Mouse (Mus musculus) embryonic facial prominence, embryonic 12.5 days (tissue): ENCODE results near the gene Klk11. TPM values are rescaled to one million over a fixed set of nuclear protein-coding genes. Genes with fewer than 3 reads are reported as not detected.

ENCODE experiments used
- ATAC-seq: fragments of 200-750 bp; cut with Nextera tagmentation; 2 replicates; pipeline ENCODE4 v1.8.0; 2017; ENCODE audit not compliant: insufficient number of reproducible peaks, insufficient read depth, low FRiP score, low TSS enrichment
- H3K27ac ChIP-seq: fragments of 300-500 bp; sonication (generic); 2 replicates; pipeline ENCODE4 v1.5.1; 2016; ENCODE audit warnings: mild to moderate bottlenecking
- H3K27me3 ChIP-seq: fragments of 300-500 bp; sonication (generic); 2 replicates; pipeline ENCODE4 v1.6.1; 2016; ENCODE audit warnings: mild to moderate bottlenecking, moderate library complexity
- H3K36me3 ChIP-seq: fragments of 300-500 bp; sonication (generic); 2 replicates; pipeline ENCODE4 v1.6.1; 2016; ENCODE audit warnings: mild to moderate bottlenecking
- H3K4me1 ChIP-seq: fragments of 300-500 bp; sonication (generic); 2 replicates; pipeline ENCODE4 v1.6.1; 2016
- H3K4me2 ChIP-seq: fragments of 300-500 bp; sonication (generic); replicated peaks from 2 replicates; pipeline ENCODE4 v1.6.1; 2016; ENCODE audit warnings: mild to moderate bottlenecking, moderate library complexity
- H3K4me3 ChIP-seq: fragments of 300-500 bp; sonication (generic); 2 replicates; pipeline ENCODE4 v1.5.1; 2016; ENCODE audit warnings: mild to moderate bottlenecking
- H3K9ac ChIP-seq: fragments of 300-500 bp; sonication (generic); 2 replicates; pipeline ENCODE4 v1.6.1; 2016; ENCODE audit warnings: mild to moderate bottlenecking, moderate library complexity
- H3K9me3 ChIP-seq: fragments of 300-500 bp; sonication (generic); 2 replicates; pipeline ENCODE4 v1.6.1; 2016; ENCODE audit warnings: mild to moderate bottlenecking, moderate library complexity
- WGBS: fragments of 180-500 bp; shearing (Covaris S2); methylation state at CpG from one replicate; pipeline ENCODE4 v1.1.7; 2016; 5-methylcytosine and 5-hydroxymethylcytosine counted together
- polyA plus RNA-seq: library from polyadenylated mRNA; unstranded; fragments of >200 nt; fragmentation: Nextera tagmentation; extraction: Ambion mirVana; gene quantifications from 2 replicates; pipeline ENCODE4 v1.2.1, GENCODE M21; 2016

Gene Klk11
- polyA plus RNA-seq, 1 experiment from 2014 or later: 0.13 TPM

DNA sequence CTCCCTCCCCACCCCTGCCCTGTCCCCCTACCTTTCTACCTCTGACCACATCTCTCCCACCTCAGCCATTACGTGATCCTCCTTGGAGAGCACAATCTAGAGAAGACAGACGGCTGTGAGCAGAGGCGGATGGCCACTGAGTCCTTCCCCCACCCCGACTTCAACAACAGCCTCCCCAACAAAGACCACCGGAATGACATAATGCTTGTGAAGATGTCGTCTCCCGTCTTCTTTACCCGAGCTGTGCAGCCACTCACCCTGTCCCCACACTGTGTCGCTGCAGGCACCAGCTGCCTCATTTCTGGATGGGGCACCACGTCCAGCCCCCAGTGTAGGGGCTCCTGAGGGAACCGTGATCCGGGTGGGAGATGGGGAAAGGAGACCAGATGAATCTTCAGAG, 3.0 kb downstream of the Klk11 start:
- ATAC-seq: no peak
- Histone ChIP-seq H3K36me3 (no peaks in the 10 kb centered on the region), H3K9me3 (no peaks in the 10 kb centered on the region), H3K4me2 (no peak overlapping the region), H3K27ac (no peak overlapping the region), H3K9ac (no peak overlapping the region), H3K27me3 (no peaks in the 10 kb centered on the region), H3K4me1 (no peaks in the 10 kb centered on the region; the same call in 1 of the 2 replicates), H3K4me3 (no peak overlapping the region)
- 83% methylated on average over 12 of the region's 12 CpGs for WGBS

DNA sequence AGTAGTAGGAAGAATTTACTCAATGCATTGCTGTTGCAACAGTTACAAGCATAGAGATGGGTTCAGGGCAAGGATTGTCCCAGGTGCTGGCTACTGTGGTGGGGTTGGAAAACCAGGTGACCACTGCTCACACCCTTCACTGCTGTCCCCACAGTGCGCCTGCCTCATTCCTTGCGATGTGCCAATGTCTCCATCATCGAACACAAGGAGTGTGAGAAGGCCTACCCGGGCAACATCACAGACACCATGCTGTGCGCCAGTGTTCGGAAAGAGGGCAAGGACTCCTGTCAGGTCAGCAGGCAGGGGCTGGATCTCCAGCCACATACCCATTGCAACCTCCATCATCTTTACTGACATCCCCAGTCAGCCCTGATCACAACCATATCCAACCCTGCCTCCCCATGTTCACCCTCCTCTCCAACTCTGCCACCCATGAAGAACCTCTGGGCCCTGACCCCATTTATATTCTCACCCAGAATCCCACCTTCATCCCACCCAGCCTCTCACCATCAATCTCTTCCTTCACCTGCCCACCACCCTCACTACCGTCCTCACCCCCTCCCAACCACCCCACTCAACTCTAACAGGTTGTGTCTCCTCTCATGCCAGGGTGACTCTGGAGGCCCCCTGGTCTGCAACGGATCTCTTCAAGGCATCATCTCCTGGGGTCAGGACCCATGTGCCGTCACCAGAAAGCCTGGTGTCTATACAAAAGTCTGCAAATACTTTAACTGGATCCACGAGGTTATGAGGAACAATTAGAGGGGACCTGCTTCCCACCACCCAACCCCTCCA, 4.0 kb downstream of the Klk11 start:
- Histone ChIP-seq H3K9me3 (no peaks in the 10 kb centered on the region), H3K27me3 (peaks cover 7% of the 10 kb centered on the region; the same call in 1 of the 2 replicates), H3K36me3 (no peaks in the 10 kb centered on the region), H3K4me3 (no peak overlapping the region), H3K9ac (no peak overlapping the region), H3K27ac (no peak overlapping the region), H3K4me1 (no peaks in the 10 kb centered on the region; the same call in 1 of the 2 replicates), H3K4me2 (no peak overlapping the region)
- ATAC-seq: no peak
- WGBS: 84% methylated on average over 10 of the region's 10 CpGs

DNA sequence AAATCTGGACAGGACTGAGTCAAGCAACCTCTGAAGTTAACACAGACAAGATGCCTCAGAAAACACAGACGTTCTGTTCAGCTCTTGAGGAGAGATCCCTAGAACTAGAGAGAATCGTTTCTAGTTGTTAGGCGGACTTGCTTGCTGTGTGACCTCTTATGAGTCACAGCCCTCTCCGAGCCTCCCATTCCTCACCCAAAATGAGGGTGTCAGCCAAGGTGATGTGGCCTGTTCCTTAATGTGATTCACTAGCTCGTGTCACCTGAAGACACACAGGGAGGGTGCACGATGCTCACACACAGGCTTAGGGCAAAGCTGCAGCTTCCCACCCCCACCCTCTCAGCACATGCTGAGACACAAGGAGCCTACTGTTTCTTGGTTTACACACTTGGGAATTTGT, 5.8 kb downstream of the Klk11 start:
- 52% methylated on average over 6 of the region's 6 CpGs for WGBS

DNA sequence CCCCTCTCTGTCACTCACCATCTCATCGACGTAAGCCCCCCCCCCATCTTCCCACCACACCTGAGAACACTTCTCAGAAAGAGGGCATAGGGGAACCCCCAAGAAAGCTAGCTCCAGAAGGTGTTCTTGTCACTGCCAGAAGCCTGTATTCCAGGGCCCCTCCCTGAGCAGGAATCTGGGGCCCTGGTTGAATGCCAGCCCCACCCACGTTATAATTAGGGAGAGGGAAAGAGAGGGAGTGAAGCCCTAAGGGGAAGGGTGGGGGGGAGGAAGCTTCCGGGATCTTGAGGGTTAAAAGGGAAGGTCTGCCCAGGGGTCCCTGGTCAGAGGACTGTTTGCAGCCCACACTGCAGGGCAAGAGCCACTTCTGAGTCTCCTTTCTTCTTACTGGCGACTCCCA, 6.3 kb downstream of the Klk11 start, which contains the start of gene Klk10:
Gene Klk10, plus strand, starts transcription at position 290 of the 400 bp plus-strand sequence.
- ATAC-seq: no peak
- Histone ChIP-seq H3K36me3 (no peaks in the 10 kb centered on the region), H3K9me3 (no peaks in the 10 kb centered on the region), H3K4me3 (no peak within 1 kb of the TSS), H3K4me2 (no peak within 1 kb of the TSS), H3K27me3 (peaks cover 10% of the 10 kb centered on the region; the same call in 1 of the 2 replicates), H3K4me1 (no peaks in the 10 kb centered on the region; the same call in 1 of the 2 replicates), H3K27ac (no peak within 1 kb of the TSS), H3K9ac (no peak within 1 kb of the TSS)
- WGBS: 36% methylated on average over 5 of the region's 5 CpGs

More for the DNA sequence above, 5.8 kb downstream of the Klk11 start:
- peaks cover 10% of the 10 kb centered on the region; the same call in 1 of the 2 replicates for H3K27me3 ChIP-seq
- ATAC-seq: no peak
- no peak overlapping the region for H3K27ac ChIP-seq
- H3K4me3 ChIP-seq: no peak overlapping the region
- H3K4me2 ChIP-seq: no peak overlapping the region
- no peak overlapping the region for H3K9ac ChIP-seq
- no peaks in the 10 kb centered on the region; the same call in 1 of the 2 replicates for H3K4me1 ChIP-seq
- H3K36me3 ChIP-seq: no peaks in the 10 kb centered on the region
- no peaks in the 10 kb centered on the region for H3K9me3 ChIP-seq

DNA sequence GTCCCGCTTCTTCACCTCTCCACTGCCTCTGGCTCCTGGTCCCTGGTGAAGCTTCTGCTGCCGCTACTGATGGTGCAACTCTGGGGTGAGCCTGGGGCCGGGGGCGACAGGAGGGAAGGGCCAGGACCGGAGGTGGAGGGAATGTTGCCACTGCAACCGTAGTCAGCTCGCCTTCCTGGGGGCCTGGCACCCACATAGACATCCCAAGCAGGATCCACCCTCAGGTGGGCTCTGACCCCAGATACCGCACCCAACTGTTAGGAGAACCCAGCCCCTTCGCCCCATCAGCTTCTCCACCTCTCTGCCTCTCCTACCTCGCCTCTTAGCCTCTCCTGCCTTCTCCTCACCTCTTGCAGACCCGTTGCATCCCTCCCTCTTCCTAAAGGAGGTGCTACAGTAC, 7.1 kb downstream of the Klk11 start:
- Histone ChIP-seq H3K4me2 (no peak overlapping the region), H3K36me3 (no peaks in the 10 kb centered on the region), H3K9ac (no peak overlapping the region), H3K9me3 (no peaks in the 10 kb centered on the region), H3K27me3 (peaks cover 10% of the 10 kb centered on the region; the same call in 1 of the 2 replicates), H3K4me1 (no peaks in the 10 kb centered on the region; the same call in 1 of the 2 replicates), H3K27ac (no peak overlapping the region), H3K4me3 (no peak overlapping the region)
- 88% methylated on average over 11 of the region's 11 CpGs for WGBS
- ATAC-seq: no peak

DNA sequence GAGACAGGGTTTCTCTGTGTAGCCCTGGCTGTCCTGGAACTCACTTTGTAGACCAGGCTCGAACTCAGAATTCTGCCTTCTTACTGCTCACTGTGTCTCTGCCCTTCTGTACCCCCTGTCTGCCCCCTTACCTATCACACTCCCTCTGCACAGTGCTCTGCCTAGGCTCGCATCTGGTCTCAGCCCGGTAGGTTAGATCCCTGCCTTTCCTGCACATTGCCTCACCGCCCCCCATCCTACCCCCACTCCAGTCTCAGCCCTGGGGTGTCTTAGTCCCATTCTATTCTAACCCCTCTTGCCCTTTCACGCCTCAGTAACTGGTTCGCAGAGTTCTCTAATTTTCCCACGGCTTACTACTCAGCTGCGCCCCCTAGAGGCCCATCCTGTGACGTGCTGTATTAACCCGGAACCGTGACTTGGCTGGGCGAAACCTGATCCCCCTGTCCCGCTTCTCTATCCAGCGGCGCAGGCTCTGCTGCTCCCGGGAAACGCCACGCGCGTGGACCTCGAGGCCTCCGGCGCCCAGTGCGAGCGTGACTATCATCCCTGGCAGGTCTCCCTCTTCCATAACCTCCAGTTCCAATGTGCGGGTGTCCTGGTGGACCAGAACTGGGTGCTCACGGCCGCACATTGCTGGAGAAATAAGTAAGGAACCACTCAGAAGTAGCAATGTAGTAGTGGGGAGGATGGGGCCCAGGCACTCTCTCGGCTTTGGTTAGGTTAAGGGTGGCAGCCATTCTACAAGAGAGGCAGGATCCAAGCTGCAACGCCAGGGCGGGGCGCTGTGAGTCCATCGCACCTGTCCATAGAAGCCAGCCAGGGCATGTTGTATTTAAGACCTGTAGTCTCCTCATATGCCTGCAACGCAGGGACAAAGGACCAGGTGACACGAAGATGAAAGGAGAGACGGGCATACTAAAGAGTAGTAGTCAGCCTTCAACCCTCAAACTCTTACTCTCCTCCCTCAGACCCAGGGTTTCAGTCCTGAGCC, 8.2 kb downstream of the Klk11 start:
- Histone ChIP-seq H3K27ac (no peak overlapping the region), H3K27me3 (peaks cover 10% of the 10 kb centered on the region; the same call in 1 of the 2 replicates), H3K4me2 (peak overlapping the region; percentile 58), H3K9me3 (no peaks in the 10 kb centered on the region), H3K4me1 (no peaks in the 10 kb centered on the region; the same call in 1 of the 2 replicates), H3K4me3 (peak overlapping the region; percentile 25), H3K36me3 (no peaks in the 10 kb centered on the region), H3K9ac (no peak overlapping the region)
- 6% methylated on average over 36 of the region's 36 CpGs for WGBS
- peak; percentile 77 for ATAC-seq

DNA sequence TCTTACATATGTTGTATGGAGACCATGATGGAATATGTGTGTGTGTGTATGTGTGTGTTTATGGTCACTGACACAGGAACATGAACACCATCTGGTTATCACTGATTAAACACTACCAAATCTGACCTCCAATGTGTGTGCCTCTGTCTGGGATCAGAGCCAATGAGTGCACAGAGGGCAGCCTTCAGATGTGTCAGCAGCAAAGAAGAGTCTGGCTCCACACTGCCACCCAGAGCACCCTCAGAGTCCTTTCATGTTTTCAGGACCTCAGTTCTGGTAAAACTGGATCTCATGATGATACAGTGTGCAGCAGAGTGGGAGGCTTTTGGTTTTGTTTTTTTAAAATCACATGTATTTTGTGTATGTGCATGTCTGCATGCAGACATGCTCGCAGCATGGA, 10.9 kb downstream of the Klk11 start:
- H3K27me3 ChIP-seq: peaks cover 10% of the 10 kb centered on the region; the same call in 1 of the 2 replicates

DNA sequence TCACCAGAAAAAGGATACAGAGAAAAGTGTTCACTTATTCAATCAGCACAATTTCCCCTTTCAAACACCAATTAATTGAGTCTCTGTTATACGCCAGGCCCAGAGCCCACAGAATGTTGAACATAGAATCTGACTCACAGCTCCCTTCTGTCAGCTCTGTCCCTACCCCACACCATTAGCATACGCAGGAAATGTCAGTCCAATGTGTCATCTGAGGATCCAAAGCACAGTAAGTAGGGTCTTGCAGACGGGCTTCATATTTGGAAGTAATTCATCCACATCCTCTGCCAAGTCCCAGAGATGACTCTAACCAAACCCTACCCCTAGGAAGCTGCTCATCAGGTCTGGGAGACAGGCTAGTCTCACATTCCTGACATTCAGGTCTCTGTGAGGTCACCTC, 13.7 kb downstream of the Klk11 start:
- 68% methylated on average over 3 of the region's 3 CpGs for WGBS
- Histone ChIP-seq H3K4me1 (no peaks in the 10 kb centered on the region), H3K9ac (no peak overlapping the region), H3K4me3 (no peak overlapping the region), H3K27me3 (peaks cover 6% of the 10 kb centered on the region; the same call in 1 of the 2 replicates), H3K4me2 (no peak overlapping the region), H3K9me3 (no peaks in the 10 kb centered on the region), H3K27ac (no peak overlapping the region), H3K36me3 (no peaks in the 10 kb centered on the region)
- no peak for ATAC-seq

More for the DNA sequence above, 10.9 kb downstream of the Klk11 start:
- Histone ChIP-seq H3K27ac (no peak overlapping the region), H3K9me3 (no peaks in the 10 kb centered on the region), H3K36me3 (no peaks in the 10 kb centered on the region), H3K9ac (no peak overlapping the region), H3K4me3 (no peak overlapping the region), H3K4me1 (no peaks in the 10 kb centered on the region; the same call in 1 of the 2 replicates), H3K4me2 (no peak overlapping the region)
- no peak for ATAC-seq
- WGBS: 82% methylated on average over 1 of the region's 1 CpGs

DNA sequence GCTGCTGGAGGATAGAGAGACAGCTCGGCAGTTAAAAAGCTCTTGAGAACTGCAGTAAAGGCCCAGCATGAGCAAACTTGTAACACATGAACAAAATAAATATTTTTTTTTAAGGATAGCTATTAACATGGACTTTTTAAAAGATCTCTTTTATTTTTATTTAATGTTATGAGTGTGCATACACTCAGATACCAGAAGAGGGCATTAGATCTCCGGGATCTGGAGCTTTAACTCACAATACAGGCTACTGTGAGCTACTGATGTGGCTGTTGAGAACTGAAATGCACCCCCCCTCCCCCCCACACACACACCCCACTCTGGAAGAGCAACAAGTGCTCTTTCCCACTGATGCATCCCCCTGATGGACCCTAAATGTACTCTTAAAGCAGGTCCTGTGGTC, 14.9 kb downstream of the Klk11 start:
- H3K27me3 ChIP-seq: no peaks in the 10 kb centered on the region
- H3K4me1 ChIP-seq: no peaks in the 10 kb centered on the region
- H3K36me3 ChIP-seq: no peaks in the 10 kb centered on the region
- H3K4me3 ChIP-seq: no peak overlapping the region
- no peak overlapping the region for H3K27ac ChIP-seq
- H3K9ac ChIP-seq: no peak overlapping the region
- H3K4me2 ChIP-seq: no peak overlapping the region
- no peak for ATAC-seq
- no peaks in the 10 kb centered on the region for H3K9me3 ChIP-seq
- WGBS: 75% methylated on average over 2 of the region's 2 CpGs

DNA sequence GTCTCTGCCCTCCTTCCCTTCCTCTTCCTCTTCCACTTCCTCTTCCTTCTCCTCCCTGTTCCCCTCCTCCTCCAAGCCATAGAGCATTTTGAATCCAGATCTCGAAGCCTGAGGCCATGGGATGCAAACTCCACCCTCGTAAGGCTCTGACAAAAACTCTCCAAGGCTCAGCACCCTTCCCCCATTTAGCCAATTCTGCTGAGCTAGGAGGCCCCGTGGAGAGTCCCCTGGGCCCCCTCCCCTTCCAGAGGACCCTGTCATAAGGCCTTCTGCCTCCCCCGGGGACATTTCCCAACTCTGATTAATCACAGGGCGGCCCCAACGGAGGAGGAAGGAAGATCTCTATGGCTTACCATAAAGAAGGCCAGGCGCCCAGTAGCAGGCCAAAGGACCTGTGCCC, 17.2 kb downstream of the Klk11 start, which contains the start of gene Klk9:
Gene Klk9, plus strand, starts transcription at position 301 of the 400 bp plus-strand sequence.
- no peak within 1 kb of the TSS for H3K9ac ChIP-seq
- 73% methylated on average over 7 of the region's 7 CpGs for WGBS
- no peak for ATAC-seq

DNA sequence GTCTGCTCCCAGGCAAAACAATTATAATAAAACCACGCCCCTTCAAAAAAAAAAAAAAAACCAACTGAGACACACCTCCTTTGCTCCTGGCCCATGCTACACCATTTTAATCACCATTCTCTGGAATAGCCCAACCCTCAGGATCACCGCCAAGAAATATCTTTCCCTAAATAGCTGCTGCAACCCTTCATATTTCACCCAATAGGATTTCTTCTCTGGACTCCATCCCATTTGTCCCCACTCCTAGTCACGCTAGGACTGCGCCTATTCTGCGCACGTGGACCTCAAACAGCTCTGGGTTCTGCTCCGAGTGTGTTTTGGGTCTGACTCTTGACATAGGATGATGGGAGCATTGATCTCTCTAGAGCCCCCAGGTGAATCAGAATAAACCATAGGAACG, 22.0 kb downstream of the Klk11 start:
- ATAC-seq: no peak
- Histone ChIP-seq H3K27ac (no peak overlapping the region), H3K36me3 (no peaks in the 10 kb centered on the region), H3K27me3 (peaks cover 30% of the 10 kb centered on the region), H3K9me3 (no peaks in the 10 kb centered on the region), H3K4me1 (no peaks in the 10 kb centered on the region), H3K4me3 (peak overlapping the region; percentile 54), H3K9ac (peak overlapping the region; percentile 39; the same call in 1 of the 2 replicates), H3K4me2 (peak overlapping the region; percentile 78)
- 9% methylated on average over 8 of the region's 8 CpGs for WGBS

More for the DNA sequence above, 17.2 kb downstream of the Klk11 start, which contains the start of gene Klk9:
- no peaks in the 10 kb centered on the region for H3K36me3 ChIP-seq
- H3K27ac ChIP-seq: no peak within 1 kb of the TSS
- peaks cover 13% of the 10 kb centered on the region for H3K27me3 ChIP-seq
- H3K4me3 ChIP-seq: no peak within 1 kb of the TSS
- no peak within 1 kb of the TSS for H3K4me2 ChIP-seq
- H3K9me3 ChIP-seq: no peaks in the 10 kb centered on the region
- no peaks in the 10 kb centered on the region for H3K4me1 ChIP-seq
